Mouse (Mus musculus) layer of hippocampus, adult 9-11 months (tissue): ENCODE results near the gene Tbc1d24.
A peak's percentile ranks its signal among the peaks of the same experiment; 100 is the strongest.

ENCODE experiments used
- DNase-seq: peaks from one replicate; pipeline ENCODE4 v3.0.0; 2022

Tbc1d24 gene

DNA sequence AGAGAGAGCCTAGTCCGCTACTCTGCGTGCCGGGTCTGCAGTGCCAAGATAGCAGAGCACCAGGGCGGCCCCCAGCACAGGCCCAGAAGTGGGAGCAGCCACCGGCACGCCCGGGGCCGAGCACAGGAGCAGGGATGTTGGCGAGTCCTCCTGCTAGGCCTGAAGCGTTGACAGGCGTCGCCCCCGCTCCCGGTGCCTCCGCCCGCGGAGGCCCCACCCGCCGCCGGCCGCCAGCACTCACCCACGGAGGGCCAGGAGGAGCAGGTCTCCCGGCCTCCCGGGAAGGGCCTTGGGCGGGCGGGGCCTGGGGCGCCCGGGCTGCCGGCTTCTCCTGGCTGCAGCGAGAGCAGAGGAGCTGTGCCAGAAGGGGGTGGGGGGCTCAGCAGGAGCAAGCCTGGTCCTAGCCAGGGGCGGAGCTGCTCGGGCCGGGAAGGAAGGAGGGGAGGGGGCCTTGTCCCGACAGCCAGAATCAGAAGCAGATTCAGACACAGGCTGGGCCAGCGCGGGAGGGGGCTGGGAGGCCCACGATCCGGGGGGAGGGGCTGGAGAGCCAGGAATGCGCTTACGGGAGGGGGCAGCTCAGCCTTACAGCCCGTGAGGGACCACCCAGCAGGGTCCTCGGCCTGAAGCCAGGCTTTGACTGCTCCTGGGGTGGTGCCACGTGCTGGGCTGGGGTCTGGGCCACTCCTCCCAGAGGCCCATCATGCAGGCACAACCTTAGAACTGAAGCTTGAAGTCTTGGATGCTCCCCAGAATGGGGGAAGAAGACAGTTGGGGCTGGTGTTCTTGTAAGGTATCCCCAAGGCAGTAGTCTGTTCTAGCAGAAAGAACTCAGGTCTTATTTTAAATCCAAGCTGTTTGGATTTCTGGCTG, 3.9 kb upstream of the Tbc1d24 start, which contains the start of gene Ntn3:
TSS of gene Ntn3 (minus strand) at position 489 of the 873 bp plus-strand sequence.
- DNase-seq: peak; percentile 38

DNA sequence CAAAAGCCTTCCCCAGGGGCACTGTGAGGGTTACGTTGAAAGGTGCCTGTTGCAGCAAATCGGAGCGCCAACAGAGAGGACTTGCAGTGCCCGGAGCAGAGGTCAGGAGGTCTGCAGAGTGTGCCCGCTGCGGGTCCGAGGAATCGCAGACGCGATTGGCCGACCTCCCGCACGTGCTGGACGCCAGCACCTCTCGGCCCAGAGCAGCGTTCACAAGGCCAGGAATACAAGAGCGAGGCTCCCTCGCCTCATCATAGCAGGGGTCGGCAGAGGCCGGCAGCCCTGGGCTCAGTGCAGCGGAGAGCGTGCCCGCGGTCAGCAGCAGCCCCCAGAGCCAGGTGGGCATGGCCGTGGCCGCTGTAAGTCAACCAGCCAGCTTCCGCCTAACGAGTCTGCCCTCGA, 3.3 kb upstream of the Tbc1d24 start:
- no peak for DNase-seq

DNA sequence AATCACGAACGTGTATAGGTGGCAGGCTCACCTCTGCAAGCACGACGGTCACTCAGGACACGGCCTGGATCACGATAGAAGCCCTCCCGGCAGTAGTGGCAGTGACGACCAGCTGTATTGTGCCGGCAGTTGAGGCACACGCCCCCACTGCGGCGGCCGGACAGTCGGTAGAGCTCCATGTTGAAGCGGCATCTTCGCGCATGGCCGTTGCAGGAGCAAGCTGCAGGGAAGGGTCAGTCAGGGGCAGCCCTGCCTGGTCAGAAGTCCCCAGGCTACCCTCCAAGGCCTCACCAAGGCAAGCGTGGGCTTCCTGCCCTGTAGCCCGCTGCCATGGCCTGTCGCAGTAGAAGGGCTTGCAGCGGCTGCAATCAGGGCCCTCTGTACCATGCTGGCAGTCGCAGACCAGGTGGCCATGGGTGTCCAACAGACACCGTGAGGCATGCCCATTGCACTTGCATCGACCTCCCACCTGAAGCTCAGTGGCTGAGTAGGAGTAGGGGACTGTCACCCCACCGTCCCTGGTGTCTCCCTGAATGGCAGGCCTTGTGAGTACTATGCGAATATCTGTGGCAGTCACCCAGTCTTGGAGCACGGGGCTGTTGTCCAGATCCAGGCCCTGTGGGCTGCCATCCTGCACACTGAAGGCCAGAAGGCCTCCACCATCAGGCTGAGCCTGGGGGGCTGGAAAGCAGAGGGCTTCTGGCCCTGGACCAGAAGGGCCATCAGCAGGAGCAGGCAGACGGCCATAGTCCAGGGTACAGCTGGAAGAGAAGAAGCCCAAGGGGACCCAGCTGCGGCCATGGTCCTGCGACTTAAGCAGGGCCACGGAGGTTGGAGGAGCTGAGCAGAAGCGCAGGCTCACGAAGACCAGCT, 2.6 kb upstream of the Tbc1d24 start:
- DNase-seq: no peak

DNA sequence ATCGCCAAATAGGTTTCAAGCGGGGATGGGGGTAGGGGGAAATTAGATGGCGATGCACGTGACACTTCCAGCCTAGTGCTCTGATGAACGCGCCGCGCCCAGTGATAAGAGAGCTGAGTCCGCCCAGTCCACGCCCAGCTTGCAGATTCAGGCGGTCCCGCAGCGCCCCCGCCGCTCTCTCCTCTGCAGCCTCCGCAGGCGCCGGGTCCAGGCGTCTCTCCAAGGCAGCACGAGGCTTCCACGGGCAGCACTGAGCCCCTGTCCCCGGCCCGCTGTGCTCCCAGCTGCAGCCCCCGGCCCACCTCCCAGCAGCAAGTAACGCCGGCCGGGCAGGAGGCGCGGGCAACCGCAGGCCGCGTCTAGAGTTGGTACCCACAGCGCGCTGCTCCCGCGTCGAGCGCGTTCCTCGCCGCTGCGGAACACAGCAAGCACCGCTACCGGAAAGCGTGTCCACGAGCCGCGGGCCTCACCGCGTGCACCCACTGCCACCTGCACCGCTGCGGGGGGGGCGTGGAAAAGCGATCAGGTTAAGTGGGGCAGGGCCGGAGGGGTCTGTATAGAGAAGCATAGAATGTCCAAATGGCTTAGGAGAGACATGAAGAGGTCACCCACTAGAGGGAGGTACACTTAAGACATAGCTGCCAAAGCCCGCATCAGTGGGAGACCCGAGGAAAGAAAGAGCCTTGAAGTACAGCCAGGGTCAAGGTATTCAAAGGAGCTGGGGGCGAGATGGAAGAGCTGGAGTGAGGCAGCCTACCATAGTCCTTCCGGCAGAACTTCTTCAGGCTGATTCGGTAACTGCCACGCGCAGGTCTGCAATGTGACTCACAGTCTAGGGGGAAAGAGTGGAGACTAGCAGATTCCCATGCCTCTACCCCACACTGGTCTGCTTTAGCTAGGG, 1.3 kb upstream of the Tbc1d24 start:
- peak; percentile 84 for DNase-seq

DNA sequence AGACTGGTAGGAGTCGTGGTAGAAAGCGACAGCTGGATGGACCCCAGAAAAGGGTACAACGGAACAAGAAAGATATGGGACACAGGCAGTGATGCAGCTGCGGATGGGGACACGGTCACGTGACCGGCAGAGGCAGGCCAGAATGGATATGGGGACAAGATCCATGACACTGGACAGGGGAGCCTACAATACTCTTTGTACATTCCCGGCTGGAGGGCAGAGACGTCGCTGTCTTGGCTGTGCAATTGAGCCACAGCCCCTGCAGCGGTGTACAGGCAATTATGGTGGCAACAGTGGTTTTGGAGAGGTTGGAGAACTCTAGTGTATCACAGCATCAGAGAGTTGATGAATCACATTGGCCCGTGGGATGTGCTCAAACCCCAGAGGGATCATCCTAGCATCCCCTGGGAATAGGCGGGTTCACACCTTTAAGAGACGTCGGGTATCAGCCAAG, 573 bp upstream of the Tbc1d24 start:
- peak; percentile 75 for DNase-seq

DNA sequence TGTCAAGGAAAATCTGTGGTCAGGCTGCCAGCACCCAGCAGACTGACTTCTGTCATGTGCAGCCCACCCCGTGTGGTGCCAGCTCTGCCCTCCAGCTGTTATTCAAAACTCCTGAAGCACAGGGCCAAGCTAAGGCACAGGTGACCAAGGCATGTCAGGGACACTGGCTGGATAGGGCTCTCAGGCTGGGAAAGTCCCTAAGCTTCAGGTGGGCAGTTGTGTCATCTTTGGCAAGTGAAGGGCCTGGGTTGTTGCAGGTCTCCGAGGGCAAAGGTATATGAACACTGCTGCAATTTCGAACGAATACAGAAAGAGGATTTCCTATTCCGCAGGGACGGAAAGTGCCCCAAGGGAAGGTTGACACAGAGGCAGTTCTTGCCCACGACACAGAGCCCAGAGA, 516 bp downstream of the Tbc1d24 start:
- no peak for DNase-seq

DNA sequence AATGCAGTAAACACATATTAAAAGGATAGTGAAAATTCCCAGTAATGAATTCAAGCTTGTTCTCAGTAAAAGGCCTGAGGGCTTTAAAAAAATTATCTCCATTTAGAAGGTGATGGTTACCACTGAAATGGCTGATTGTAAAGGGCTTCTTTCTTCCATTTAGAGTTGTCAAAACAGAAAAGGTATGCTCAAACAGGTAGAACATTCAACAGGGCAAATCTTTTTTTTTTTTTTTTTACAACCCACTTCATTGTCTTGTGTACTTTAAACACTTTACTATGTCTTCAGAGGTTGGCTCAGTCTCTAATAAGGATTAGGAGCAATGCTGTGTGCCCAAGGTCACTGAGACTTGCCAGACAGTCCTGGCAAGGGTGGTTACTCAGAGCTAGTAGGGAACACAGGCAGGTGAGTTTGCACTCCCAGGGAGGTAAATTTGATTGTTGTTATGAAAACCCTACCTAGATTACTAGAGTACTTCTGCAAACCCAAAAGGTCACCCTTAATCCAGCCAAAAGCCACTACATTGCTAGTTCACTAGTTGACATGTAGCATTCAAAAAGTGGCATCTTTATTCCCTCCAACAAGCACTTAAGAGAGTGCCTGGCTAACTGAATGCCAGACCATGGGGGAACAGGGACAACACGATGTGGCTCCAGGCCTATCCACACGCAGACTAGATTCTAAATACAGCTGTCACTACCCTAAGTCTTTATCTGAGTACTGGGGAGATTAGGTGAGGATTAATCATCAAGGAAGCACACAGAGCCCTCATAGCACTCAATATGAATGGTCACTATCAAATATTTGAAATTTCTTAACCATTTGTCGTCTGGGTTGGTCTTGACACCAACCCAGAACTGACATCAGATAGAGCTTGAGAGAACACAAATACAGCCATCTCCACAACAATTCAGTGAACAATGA, 1.5 kb downstream of the Tbc1d24 start:
- DNase-seq: no peak

DNA sequence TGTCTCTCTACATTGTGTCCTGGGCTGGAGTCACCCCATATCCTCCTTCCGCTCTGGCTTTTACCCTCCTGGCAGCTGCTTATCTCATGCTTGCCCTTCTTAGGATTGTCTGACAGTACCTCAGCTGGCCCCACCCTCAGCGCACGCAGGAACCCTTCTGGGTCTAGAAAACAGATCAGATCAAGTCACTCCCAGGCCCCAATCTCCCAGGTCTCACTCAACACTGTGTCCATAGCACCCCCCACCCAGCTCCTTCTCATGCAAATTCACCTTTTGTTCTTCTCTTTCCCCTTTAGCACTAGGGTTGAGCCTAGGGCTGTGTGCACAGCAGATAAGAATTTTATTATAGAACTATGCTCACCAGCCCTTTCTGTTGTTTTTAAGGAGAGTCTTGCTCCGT, 2.3 kb downstream of the Tbc1d24 start:
- DNase-seq: no peak

DNA sequence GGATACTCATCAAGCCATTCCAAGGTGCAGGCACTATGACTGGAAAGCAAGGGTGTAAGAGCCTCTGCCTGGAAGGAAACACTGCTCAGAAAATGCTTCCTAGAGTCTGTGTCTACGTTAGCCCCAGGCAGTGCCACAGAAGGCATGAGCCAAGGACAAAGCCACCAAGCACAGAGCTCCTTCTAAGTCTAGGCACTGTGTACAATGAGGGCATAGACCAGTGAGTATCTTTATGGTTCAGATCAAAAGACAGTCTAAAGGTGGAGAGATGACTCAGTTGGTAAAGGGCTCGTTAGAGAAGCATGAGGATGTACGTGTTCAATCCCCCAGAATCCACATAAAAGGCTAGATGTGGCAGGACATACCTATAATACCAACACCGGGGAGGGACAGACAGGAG, 4.3 kb downstream of the Tbc1d24 start:
- DNase-seq: no peak

DNA sequence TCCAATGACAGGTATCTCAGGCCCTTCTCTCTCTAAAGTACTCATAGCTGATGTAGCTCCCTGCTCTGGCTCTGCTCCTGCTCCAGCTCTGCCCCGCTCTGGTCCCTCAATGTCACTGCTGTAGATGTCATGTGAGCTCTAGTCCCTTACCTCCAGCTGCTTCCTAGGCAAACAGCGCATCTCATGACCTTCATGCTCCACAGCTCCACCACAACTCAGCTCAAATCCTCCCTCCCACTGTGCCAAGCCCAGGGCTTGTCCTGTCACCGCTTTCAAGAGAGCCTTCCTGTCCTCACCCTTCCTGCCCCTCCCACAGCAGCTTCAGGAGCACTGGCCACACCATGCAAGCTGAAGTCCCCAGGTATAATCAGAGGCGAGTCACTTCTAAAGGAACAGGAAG, 5.6 kb downstream of the Tbc1d24 start:
- DNase-seq: no peak

DNA sequence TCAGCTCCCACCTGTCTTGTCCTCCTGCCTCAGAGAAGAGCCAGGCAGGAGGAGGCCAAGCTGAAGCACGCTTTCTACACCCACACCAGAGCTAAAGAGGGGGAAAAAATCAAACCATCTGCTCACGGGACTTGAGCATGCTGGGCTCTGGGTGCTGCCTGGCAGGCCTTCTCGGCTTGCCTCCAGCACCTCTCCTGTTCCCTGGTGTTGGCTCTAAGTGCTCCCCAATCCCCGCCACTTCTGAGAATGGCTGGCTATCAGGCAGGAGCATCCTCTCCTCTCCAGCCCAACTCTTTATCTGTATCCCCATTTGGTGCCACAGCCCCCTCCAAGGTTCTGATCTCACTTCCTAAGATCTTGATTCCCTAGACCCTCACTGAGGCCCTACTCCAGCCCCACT, 6.1 kb downstream of the Tbc1d24 start:
- DNase-seq: peak; percentile 90

DNA sequence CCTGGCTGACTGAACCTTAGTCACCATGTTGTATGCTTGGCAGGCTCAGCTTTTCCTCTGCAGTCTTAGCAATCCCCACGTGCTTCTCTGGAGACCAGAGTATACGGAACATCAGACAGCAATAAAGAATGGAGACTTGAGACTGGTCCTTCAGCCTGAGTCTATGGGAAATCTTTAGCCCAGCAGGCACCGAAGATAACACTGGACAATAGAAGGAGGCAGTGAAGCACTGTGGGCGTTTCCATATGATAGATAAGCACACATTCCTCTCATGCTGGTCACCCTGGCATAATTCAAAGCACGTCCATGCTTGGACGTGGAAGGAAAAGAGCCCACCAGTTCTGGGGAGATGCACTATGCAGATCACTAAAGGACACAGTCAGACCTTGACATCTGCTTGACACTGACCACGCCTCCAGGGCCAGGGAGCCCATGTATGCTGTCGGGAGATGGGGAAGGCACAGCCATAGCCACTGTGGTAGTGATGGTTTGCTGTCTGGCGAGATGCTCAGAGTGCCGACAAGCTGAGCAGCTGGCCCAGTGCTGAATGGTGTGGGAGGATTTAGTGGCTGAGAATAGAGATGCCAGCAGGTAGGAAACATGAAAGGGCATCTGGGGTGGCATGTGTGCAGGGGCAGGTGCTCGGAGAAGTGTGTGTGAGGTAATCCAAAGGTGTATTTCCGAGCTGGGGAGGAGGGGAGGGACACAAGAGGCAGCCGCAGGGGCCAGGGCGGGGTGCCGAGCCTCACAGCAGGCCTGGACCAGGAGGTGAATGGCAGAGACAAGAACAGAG, 8.1 kb downstream of the Tbc1d24 start:
- DNase-seq: peak; percentile 78

DNA sequence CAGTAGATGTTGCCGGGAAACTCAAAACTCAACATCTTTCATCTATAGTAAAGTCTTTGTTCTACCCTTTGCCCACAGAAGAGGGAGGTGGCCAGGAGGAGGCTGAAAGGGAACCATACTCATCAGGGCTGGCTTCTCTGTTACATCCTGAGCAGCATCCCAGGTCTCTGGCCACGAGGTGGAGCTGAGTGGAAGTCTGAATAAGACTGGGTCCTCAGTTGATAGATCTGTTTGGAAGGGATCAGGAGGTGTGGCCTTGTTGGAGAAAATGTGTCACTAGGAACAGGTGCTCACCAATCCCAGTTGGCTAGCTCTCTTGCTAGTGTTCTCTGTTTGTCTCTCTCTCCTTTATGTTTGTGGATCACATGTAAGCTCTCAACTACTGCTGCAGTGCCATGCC, 10.0 kb downstream of the Tbc1d24 start:
- no peak for DNase-seq

DNA sequence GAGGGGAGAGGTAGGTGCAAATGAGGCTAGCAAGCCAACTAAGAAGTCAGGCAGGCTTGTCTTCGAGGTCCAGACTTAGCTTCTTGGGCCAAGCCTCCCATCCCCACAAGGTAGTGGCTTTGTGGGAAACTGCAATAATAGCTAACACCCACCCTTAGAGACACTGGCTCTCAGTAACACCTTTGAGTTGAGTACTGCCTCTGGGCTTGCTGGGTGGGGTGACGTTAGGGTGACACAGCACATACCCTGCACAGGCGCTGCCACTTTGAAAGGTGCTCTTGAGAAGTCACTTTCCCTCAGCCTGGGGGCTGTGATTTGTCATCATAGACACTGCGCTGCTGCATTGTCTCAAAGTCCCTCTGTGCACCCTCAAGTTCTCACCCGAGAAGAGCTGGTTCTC, 11.6 kb downstream of the Tbc1d24 start:
- no peak for DNase-seq

DNA sequence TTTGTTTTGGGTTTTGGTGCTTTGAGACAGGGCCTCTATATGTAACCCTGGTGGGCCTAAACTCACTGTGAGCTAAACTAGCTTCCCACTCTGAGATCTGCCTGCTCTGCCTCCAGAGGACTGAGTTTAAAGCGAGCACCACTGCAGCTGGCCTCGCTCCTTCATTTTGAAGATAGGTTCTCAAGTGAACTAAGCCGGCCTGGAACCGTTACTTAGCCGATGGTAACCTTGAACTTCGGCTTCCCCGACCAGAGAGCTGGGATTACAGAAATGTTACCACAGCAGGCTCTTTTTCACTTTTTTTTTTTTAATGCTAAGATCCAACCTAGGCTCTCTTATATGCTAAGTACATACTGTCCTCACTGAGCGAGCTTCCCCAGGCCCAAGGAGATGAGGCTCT, 12.1 kb downstream of the Tbc1d24 start:
- no peak for DNase-seq

DNA sequence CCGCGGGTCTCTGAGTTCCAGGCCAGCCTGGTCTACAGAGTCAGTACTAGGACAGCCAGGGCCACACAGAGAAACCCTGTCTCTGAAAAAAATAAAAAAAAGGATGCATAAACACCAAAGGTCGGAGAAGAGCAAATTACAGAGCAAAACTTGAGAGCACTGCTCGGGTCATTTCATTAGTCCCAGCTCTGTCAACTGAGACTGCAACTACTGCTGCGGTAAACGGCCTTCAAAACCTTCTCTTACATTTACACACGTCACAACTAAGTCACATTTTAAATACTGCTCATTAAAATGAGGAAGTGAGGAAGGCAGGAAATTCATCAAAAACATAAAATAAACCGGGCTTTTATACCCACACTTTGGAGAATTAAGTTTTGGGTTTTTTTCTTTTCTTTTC, 12.5 kb downstream of the Tbc1d24 start:
- no peak for DNase-seq

DNA sequence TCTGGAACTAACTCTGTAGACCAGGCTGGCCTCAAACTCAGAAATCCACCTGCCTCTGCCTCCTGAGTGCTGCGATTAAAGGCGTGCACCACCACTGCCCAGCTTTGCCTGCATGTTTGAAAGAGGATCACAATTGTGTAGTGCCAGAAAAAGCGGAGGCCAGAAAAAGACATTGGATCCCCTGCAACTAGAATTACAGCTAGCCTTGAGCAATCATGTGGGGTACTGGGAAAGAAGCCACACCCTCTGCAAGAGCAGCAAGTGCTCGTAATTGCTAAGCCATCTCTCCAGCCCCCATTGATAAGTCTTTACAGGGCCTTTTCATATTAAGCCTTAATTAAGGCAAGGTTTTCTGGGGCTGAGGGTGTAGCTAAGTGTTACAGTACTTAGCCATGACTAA, 13.9 kb downstream of the Tbc1d24 start:
- no peak for DNase-seq

DNA sequence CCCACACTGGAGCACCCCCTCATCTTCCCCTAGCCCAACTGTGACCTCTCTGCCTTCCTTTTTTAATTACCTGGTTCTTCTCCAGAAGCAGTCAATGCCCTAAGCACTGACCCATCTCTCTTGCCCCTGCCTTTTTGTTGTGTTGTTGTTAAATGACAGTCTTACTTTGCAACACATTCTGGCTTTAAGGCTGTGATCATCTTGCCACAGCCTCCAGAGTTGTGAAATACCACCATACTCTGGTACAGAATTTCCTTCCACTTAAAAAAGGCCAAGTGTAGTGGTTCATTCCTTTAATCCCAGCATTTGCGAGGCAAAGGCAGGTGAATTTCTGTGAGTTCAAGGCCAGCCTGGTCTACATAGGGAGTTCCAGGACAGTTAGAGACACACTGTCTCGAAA, 14.4 kb downstream of the Tbc1d24 start:
- DNase-seq: no peak

DNA sequence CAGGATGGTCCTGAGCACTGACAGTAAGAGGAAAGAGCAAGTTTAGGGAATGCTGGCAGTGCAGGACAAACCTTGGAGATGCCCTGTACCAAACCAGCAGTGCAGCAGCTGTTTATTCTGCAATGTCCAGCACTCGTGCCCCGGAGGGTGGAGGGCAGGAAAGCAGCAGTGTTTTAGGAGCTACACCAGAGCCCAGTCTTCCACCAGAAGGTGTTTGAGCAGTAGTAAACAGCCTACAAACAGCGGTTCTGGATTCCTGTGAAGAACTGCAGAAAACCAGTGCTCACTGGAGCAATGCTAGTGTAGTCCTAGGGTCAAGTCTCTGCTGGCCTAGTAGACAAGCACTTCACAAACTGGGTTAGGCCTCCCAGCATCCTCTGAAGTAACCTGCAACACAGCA, 31.1 kb downstream of the Tbc1d24 start:
- DNase-seq: no peak

DNA sequence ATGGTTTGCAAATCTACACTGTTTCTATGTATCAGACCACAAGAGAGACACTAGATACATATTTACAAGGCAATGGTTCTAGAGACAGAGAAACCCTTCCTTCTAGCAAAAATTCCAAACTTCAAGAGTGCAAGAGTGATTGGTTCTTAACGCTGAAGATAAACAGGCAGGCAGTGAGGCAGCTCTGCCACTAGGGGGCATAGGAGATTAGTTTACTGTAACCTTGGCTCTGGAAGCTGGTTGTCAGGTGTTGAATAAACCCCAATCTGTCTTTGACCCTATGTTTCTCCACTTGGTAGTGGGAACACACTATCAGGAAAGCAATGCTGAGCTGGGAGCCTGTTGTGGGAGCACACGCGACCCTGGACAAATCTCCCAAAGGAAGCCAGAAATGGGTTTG, 31.9 kb downstream of the Tbc1d24 start:
- peak; percentile 62 for DNase-seq

DNA sequence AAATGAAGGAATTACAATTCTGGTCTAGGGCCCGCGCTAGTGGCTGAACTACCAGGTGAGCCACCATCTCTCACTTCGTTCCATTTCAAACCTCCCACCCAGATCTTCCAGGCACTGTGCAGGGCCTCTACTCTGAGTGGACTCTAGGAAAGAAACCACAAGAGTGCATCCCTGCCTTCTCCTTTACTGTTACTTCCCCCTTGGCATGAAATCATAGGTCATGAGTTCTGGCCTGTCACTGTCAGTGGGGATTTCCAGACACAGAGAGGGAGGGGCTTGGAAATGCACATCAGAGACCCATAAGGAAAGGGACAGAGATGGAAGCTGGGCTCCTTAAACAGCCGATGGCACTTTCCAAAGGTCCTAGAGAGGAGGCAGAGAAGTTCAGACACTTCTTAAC, 33.6 kb downstream of the Tbc1d24 start:
- DNase-seq: no peak
